20 mouse cellular contexts compared by ENCODE assay signal in the genomic region with DNA sequence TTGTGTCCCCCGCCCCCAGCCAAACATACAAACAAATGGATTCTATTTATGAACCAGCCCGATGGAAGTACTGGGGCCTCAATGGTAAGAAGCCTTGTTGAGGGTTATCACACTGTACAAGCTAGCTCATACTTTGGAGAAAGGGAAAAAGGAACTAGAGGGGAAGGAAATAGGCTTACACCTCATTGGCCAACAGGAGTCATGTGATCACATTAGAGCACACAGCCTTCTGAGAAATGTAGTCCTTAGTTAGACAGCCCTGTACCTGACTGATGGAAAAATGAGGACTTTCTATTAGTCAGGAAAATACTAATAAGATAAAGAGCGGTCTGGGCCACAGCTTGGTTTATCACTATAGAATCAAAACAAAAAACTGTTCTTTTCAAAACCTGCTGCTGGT.
DNase-seq lines count a peak whose midpoint lies in the region; ATAC-seq and TF ChIP-seq lines count a peak whose summit lies in the region.
"Had no signal": no experiment of that assay in that cellular context is flagged by ENCODE, and none has a peak within 500 bp of the region (broad histone marks: within the 10 kb centered on the region; RNA-seq: fewer than 3 reads in every experiment).

No protein-coding gene starts in this region.

- no peak overlapping the region for H3K9ac ChIP-seq in intestine, embryonic 16.5 days (ENCODE audit: low read depth, low read length)
- H3K9ac ChIP-seq in intestine, embryonic 15.5 days: no peak overlapping the region
- H3K9ac ChIP-seq: limb, embryonic 15.5 days; lung, embryonic 15.5 days; neural tube, embryonic 12.5 days had no signal

- no peak overlapping the region for H3K4me3 ChIP-seq in intestine, embryonic 16.5 days (ENCODE audit: low read length)
- no peak overlapping the region for H3K4me3 ChIP-seq in intestine, embryonic 15.5 days (replicated peaks)
- H3K4me3 ChIP-seq in C2C12 (ENCODE audit: insufficient read depth, poor library complexity, severe bottlenecking): no peak overlapping the region
- H3K4me3 ChIP-seq: limb, embryonic 15.5 days; lung, embryonic 15.5 days; neural tube, embryonic 12.5 days had no signal

- H3K4me1 ChIP-seq in intestine, embryonic 16.5 days (ENCODE audit: control insufficient read depth, insufficient read depth, low read length): peaks cover 18% of the 10 kb centered on the region
- H3K4me1 ChIP-seq in intestine, embryonic 15.5 days (replicated peaks): peaks cover 16% of the 10 kb centered on the region

- WGBS in intestine, embryonic 16.5 days: 92% methylated on average over 3 of the region's 3 CpGs
- 92% methylated on average over 3 of the region's 3 CpGs for WGBS in intestine, embryonic 15.5 days

- H3K36me3 ChIP-seq in intestine, embryonic 16.5 days (ENCODE audit: control insufficient read depth, insufficient read depth, low read length): no peaks in the 10 kb centered on the region
- no peaks in the 10 kb centered on the region for H3K36me3 ChIP-seq in intestine, embryonic 15.5 days
- H3K36me3 ChIP-seq in C2C12 (ENCODE audit: control insufficient read depth, insufficient read depth): no peaks in the 10 kb centered on the region
- H3K36me3 ChIP-seq: limb, embryonic 15.5 days; lung, embryonic 15.5 days; neural tube, embryonic 12.5 days had no signal

- H3ac ChIP-seq in C2C12 (ENCODE audit: control insufficient read depth, insufficient read length, low read depth): no peak overlapping the region

- intact Hi-C loops in gastrocnemius, postnatal 36 days (cut with DNase I): no loop called here

- H3K79me2 ChIP-seq in C2C12 (ENCODE audit: control insufficient read depth, insufficient read depth): no peaks in the 10 kb centered on the region

- H3K27me3 ChIP-seq in intestine, embryonic 16.5 days (replicated peaks; ENCODE audit: control insufficient read depth, insufficient read depth, low read length): no peaks in the 10 kb centered on the region
- no peaks in the 10 kb centered on the region for H3K27me3 ChIP-seq in intestine, embryonic 15.5 days (replicated peaks)
- H3K27me3 ChIP-seq in C2C12 (ENCODE audit: control insufficient read depth, insufficient read depth, insufficient read length): no peaks in the 10 kb centered on the region
- H3K27me3 ChIP-seq: limb, embryonic 15.5 days; lung, embryonic 15.5 days; neural tube, embryonic 12.5 days had no signal

- no peaks in the 10 kb centered on the region for H3K79me3 ChIP-seq in C2C12 (ENCODE audit: low read depth)

- ATAC-seq in intestine, embryonic 16.5 days: 0 out of 2 replicates have a peak, but pooled peaks have one; percentile 16
- ATAC-seq in intestine, embryonic 15.5 days: no peak
- ATAC-seq in megakaryocyte progenitor cell, adult 5-6 weeks (replicated peaks; ENCODE audit: poor library complexity): peak; percentile 64
- ATAC-seq: hindbrain, embryonic 16.5 days had no signal

- TF ChIP-seq CTCF in C2C12 (IDR thresholded peaks at IDR 0.05; ENCODE audit: control insufficient read depth, insufficient read depth, insufficient read length): no peak

- no peak overlapping the region for H3K4me2 ChIP-seq in intestine, embryonic 16.5 days (ENCODE audit: low read depth, low read length)
- no peak overlapping the region for H3K4me2 ChIP-seq in intestine, embryonic 15.5 days (replicated peaks)
- H3K4me2 ChIP-seq: limb, embryonic 15.5 days; lung, embryonic 15.5 days; neural tube, embryonic 12.5 days had no signal

- no peak overlapping the region for H3K27ac ChIP-seq in intestine, embryonic 16.5 days (ENCODE audit: low read length)
- H3K27ac ChIP-seq in intestine, embryonic 15.5 days: no peak overlapping the region
- H3K27ac ChIP-seq: limb, embryonic 15.5 days; lung, embryonic 15.5 days; neural tube, embryonic 12.5 days; stomach, postnatal 0 days had no signal

- DNase-seq in MEL-GATA-1-ER (ENCODE audit: extremely low read depth, low read depth): peak; percentile 66
- no peak for DNase-seq in T-cell, adult 2 months (ENCODE audit: low spot score)
- no peak for DNase-seq in gastrocnemius, postnatal 36 days
- DNase-seq: adrenal gland, postnatal 10 days; B cell, adult 2 months; cerebellum, adult 9-10 months; gastrocnemius, postnatal 14 days; heart, postnatal 10 days; kidney, adult 8-10 months; kidney, postnatal 36 days; thymus, postnatal 36 days had no signal

- H3K9me3 ChIP-seq in intestine, embryonic 16.5 days (ENCODE audit: control insufficient read depth, low read length): no peaks in the 10 kb centered on the region
- H3K9me3 ChIP-seq in intestine, embryonic 15.5 days: no peaks in the 10 kb centered on the region
- H3K9me3 ChIP-seq: limb, embryonic 15.5 days; lung, embryonic 15.5 days; neural tube, embryonic 12.5 days had no signal

TF ChIP-seq in C2C12, 6 proteins besides CTCF, POLR2A, EP300 and RAD21:
- TF ChIP-seq USF1 (IDR thresholded peaks at IDR 0.05; ENCODE audit: low read depth) (peak; percentile 77), MAX (IDR thresholded peaks at IDR 0.05) (no peak)
